Mouse (Mus musculus) cerebellum, adult 2 months (tissue): ENCODE measurements around the gene Bdkrb2. TPM values are rescaled to one million over a fixed set of nuclear protein-coding genes. Genes with fewer than 3 reads are reported as not detected.

ENCODE experiments used
- DNase-seq, 2 experiments: peaks; one replicate each; pipeline ENCODE4 v3.0.0; 2021
- H3K27ac ChIP-seq: fragments of 200-500 bp; 2 replicates; pipeline ENCODE4 v1.5.1; 2012; ENCODE audit warnings: low read length, control low read depth, inconsistent platforms; ENCODE audit not compliant: insufficient read depth
- H3K27me3 ChIP-seq: fragments of 200-500 bp; 2 replicates; pipeline ENCODE4 v1.6.1; 2012; ENCODE audit warnings: inconsistent platforms, mild to moderate bottlenecking, low read length, moderate library complexity; ENCODE audit not compliant: control insufficient read depth, insufficient read depth
- H3K4me1 ChIP-seq: fragments of 200-500 bp; 2 replicates; pipeline ENCODE4 v1.6.1; 2011; ENCODE audit warnings: low read length; ENCODE audit not compliant: control insufficient read depth, insufficient read depth
- H3K4me3 ChIP-seq: fragments of 200-500 bp; replicated peaks from 2 replicates; pipeline ENCODE3; 2011; ENCODE audit warnings: mild to moderate bottlenecking, low read depth, low read length, control low read depth; ENCODE audit not compliant: insufficient read depth
- CTCF ChIP-seq: fragments of 200-500 bp; IDR thresholded peaks from 2 replicates; pipeline ENCODE4 v1.5.1; 2011; ENCODE audit warnings: low read depth, mild to moderate bottlenecking, control low read depth, low read length, moderate library complexity, borderline replicate concordance; ENCODE audit not compliant: insufficient read depth
- POLR2A ChIP-seq: fragments of 200-500 bp; IDR thresholded peaks from 2 replicates; pipeline ENCODE4 v1.6.1; 2011; ENCODE audit warnings: low read length, control low read depth, borderline replicate concordance; ENCODE audit not compliant: insufficient read depth
- WGBS: fragments of 180-500 bp; shearing (Covaris S2); methylation state at CpG from one replicate; pipeline ENCODE4 v1.1.7; 2018; 5-methylcytosine and 5-hydroxymethylcytosine counted together
- polyA plus RNA-seq: library from polyadenylated mRNA; depleted of rRNA; stranded (reverse); fragments of >200 nt; gene quantifications from 2 replicates; pipeline ENCODE4 v1.2.3, GENCODE M21; 2012

Bdkrb2 gene
- polyA plus RNA-seq, 1 experiment = 0.70 TPM

DNA sequence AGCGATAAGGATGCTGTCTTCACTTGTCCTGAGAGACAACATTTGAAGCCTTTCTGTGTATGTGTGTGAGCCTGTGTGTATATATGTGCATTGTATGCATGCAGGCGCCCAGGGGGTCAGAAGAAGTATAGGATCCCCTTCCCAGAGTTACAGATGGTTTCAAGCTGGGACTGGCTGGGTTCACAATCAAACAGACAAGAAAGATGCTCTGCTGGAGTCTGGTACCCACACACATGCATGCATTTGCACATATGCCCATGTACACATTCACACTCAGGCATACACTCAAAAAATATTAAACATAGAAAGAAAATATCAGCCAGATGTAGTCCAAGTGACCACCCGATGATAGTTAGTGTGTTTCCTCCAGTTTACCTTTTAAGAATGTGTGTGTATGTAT is 20.5 kb upstream of the Bdkrb2 start:
- Histone ChIP-seq H3K27me3 (no peaks in the 10 kb centered on the region), H3K4me3 (no peak overlapping the region), H3K27ac (no peak overlapping the region), H3K4me1 (peaks cover 4% of the 10 kb centered on the region; the same call in 1 of the 2 replicates)
- TF ChIP-seq POLR2A (no peak), CTCF (no peak)
- WGBS = 93% methylated on average over 3 of the region's 3 CpGs
- no peak for DNase-seq

DNA sequence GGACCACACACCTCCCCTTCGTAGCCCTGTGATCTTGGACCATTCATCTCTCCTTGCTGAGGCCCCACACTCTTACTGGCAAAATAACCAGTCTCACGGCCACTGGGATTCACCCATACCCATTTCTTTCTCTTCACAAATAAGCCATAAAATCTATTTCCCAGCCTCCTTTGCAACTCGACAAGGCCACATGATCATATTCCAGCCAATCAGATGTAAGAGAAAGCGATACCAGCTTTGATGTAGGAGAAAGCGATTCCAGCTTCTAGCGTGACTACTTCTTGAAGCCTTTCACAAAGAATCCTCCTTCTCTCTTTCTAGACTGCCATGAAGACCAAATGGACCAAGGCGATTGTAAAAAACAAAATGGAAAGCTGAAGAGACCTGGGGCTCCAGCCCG is 19.9 kb upstream of the Bdkrb2 start:
- WGBS = 86% methylated on average over 8 of the region's 8 CpGs

DNA sequence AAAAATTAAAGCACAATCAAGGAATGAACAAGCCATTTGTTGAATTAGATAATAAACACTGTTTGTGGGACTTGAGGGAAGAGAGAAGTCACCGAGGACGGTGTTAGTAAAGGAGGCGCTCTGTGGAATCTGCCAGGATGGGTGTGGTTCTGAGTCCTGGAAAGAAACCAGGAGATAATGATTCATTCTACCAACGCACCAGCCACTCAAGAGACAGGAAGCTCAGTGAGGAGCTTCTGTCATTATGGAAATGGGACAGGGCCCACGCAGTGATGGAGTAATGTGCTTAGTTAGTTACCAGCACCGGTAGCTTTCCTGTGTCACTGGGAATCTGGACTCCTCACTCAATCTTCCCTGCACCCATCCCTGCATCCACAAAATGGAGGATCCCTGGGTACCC is 19.3 kb upstream of the Bdkrb2 start:
- peaks cover 4% of the 10 kb centered on the region; the same call in 1 of the 2 replicates for H3K4me1 ChIP-seq
- TF ChIP-seq CTCF (no peak), POLR2A (no peak)
- H3K27me3 ChIP-seq = no peaks in the 10 kb centered on the region
- peak in 1 of 2 experiments; percentile 37 for DNase-seq
- no peak overlapping the region for H3K4me3 ChIP-seq
- WGBS = 47% methylated on average over 6 of the region's 6 CpGs
- H3K27ac ChIP-seq = no peak overlapping the region

More for the DNA sequence above, 19.9 kb upstream of the Bdkrb2 start:
- H3K27me3 ChIP-seq = no peaks in the 10 kb centered on the region
- DNase-seq = no peak
- TF ChIP-seq CTCF (no peak), POLR2A (no peak)
- H3K4me3 ChIP-seq = no peak overlapping the region
- no peak overlapping the region for H3K27ac ChIP-seq
- peaks cover 4% of the 10 kb centered on the region; the same call in 1 of the 2 replicates for H3K4me1 ChIP-seq

DNA sequence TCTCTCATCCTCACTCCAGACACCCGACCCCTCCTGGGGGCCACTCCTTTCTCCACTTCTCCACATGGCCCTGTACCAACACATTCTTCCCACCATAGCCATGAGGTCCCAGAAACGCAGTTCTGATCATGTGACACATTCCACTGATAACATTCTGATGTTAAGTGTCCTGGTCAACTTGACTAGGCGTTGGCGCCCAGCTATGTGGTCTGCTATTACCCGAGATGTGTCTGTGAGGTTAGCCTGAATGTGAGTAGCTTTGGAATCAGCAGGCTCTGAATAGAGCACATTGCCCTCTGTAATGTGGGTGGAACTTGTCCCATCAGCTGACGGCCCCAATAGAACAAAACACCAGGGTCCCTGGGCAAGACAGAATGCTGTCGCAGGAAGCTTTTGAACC is 18.2 kb upstream of the Bdkrb2 start:
- WGBS = 91% methylated on average over 7 of the region's 7 CpGs
- no peaks in the 10 kb centered on the region for H3K27me3 ChIP-seq
- TF ChIP-seq POLR2A (no peak), CTCF (no peak)
- H3K4me3 ChIP-seq = no peak overlapping the region
- DNase-seq = no peak
- H3K27ac ChIP-seq = no peak overlapping the region
- H3K4me1 ChIP-seq = peaks cover 4% of the 10 kb centered on the region; the same call in 1 of the 2 replicates

DNA sequence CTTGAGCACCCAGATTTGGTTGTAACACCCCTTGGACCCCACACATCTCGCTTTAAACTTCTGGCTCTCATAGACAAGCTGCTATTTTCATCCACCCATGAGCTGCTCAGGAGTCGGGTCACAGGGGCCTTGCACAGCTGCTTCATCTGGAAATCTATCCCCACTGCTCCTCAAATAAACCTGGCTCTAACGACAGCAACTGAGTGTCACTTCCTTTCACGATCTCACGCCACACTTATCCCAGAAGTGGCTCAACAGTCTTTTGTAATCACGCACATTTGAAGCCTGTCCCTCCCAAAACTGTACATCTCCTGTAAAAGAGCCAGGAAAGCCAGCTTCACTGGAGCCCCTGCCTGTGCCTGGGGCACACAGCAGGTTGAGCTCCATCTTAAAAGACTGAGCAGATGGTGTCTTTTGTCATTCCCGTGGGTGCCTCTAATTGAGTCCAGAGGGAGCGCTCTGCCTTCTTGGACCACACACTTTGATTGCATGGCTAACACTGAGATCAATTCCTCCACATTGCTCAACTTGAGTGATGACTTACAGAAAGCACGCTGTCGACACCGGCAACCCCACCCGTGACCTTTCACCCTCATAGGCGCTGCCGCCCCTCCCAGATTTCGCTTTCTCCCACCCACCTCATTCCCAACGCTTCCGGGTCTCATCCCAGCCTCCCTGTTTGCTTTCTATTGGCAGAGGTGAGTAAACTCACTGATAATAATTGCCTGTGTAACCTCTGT is 17.2 kb upstream of the Bdkrb2 start:
- TF ChIP-seq CTCF (no peak), POLR2A (no peak)
- H3K4me1 ChIP-seq = peaks cover 8% of the 10 kb centered on the region
- 36% methylated on average over 17 of the region's 17 CpGs for WGBS

DNA sequence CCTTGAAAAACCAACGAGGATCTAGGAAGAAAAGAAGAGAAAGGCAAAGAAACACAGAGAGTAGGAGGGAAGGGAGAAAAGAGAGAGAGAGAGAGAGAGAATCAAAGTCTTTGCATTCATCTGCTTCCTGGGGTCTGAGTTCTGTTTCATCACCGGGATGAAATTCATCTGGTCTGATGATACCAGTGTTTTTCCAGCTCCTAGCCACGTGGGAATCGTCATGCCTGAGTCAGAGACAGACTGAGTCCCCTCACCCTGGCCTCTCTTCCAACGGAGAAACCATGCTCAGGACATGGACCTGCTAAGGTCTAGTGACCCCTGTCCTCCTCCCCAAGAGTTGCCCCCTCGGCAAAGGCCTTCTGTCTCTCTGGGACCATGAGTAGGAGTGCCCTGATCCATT is 16.5 kb upstream of the Bdkrb2 start:
- DNase-seq = no peak
- no peak for TF ChIP-seq CTCF
- no peak for TF ChIP-seq POLR2A
- no peaks in the 10 kb centered on the region for H3K27me3 ChIP-seq
- no peak overlapping the region for H3K4me3 ChIP-seq
- peaks cover 13% of the 10 kb centered on the region for H3K4me1 ChIP-seq
- WGBS = 80% methylated on average over 6 of the region's 6 CpGs
- no peak overlapping the region for H3K27ac ChIP-seq

More for the DNA sequence above, 17.2 kb upstream of the Bdkrb2 start:
- Histone ChIP-seq H3K27ac (no peak overlapping the region), H3K4me3 (no peak overlapping the region), H3K27me3 (no peaks in the 10 kb centered on the region)
- DNase-seq = peak in 1 of 2 experiments; percentile 30

DNA sequence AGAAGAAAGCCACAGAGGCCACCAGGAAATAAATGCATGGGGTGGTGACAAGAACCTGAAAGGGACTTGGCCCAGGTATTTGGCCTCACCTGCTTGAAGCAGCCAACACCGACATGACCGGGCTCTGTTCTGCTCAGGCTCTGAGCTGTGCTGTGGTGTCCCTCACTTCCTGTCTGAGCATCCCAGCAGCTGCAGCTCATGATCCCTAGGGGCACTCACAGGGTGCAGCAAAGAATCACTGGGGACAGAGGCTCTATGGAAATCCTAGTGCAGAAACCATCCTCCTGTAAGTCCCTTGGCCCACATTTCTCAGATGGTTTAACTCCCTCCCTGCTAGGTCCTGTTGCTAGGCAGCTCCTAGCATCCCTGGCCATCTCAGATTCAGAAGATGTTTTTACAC is 15.9 kb upstream of the Bdkrb2 start:
- H3K4me1 ChIP-seq = peaks cover 19% of the 10 kb centered on the region
- no peak for TF ChIP-seq POLR2A
- no peak for TF ChIP-seq CTCF
- no peak for DNase-seq
- H3K27me3 ChIP-seq = no peaks in the 10 kb centered on the region
- H3K27ac ChIP-seq = no peak overlapping the region
- H3K4me3 ChIP-seq = no peak overlapping the region
- WGBS = 74% methylated on average over 2 of the region's 2 CpGs

DNA sequence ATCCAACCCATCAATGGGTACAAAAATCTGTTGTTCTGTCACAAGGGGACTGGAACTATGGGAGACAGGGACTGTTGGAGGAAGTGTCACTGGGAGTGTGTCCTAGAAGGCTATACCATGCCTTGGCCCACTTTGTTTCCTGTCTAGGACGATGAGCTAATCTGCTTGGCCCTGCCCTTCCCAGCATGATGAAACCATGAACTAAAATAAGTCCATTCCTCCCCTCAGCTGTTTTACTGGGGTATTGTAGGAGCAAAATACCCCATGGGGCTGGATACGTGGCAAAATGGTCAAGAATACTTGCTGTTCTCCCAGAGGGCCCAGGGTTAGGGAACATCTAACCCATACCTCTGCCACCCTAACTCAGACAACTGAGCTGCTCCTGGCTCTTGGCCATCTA is 15.0 kb upstream of the Bdkrb2 start:
- DNase-seq = no peak
- peaks cover 19% of the 10 kb centered on the region for H3K4me1 ChIP-seq
- no peak overlapping the region for H3K27ac ChIP-seq
- TF ChIP-seq POLR2A = no peak
- TF ChIP-seq CTCF = no peak
- no peaks in the 10 kb centered on the region for H3K27me3 ChIP-seq
- no peak overlapping the region for H3K4me3 ChIP-seq
- WGBS = 77% methylated on average over 2 of the region's 2 CpGs
